Mouse (Mus musculus) intestine, postnatal 0 days (tissue): ENCODE data around the gene St8sia1. TPM values are rescaled to one million over a fixed set of nuclear protein-coding genes. Genes with fewer than 3 reads are reported as not detected.
A peak's percentile ranks its signal among the peaks of the same experiment; 100 is the strongest.
"Not testable (repeated sequence)": the region's sequence is repeated elsewhere in the genome, so short reads cannot be mapped to it uniquely, and the experiment has no call there.

Experiments
- ATAC-seq: fragments of 200-750 bp; cut with Nextera tagmentation; 2 replicates; pipeline ENCODE4 v1.8.0; 2017; ENCODE audit warnings: mild to moderate bottlenecking, moderate TSS enrichment, moderate library complexity
- H3K27ac ChIP-seq: fragments of 300-500 bp; sonication (generic); 2 replicates; pipeline ENCODE4 v1.5.1; 2014; ENCODE audit warnings: mild to moderate bottlenecking, low read depth, low read length, moderate library complexity
- H3K27me3 ChIP-seq: fragments of 300-500 bp; sonication (generic); replicated peaks from 2 replicates; pipeline ENCODE4 v1.6.1; 2014; ENCODE audit warnings: low read length, mixed read lengths; ENCODE audit not compliant: control insufficient read depth, insufficient read depth
- H3K36me3 ChIP-seq: fragments of 300-500 bp; sonication (generic); 2 replicates; pipeline ENCODE4 v1.6.1; 2014; ENCODE audit warnings: mild to moderate bottlenecking, moderate library complexity; ENCODE audit not compliant: control insufficient read depth, insufficient read depth
- H3K4me1 ChIP-seq: fragments of 300-500 bp; sonication (generic); replicated peaks from 2 replicates; pipeline ENCODE4 v1.6.1; 2014; ENCODE audit warnings: antibody characterized with exemption, low read length, mixed read lengths; ENCODE audit not compliant: control insufficient read depth, insufficient read depth
- H3K4me2 ChIP-seq: fragments of 300-500 bp; sonication (generic); replicated peaks from 2 replicates; pipeline ENCODE4 v1.6.1; 2014; ENCODE audit warnings: low read depth, mild to moderate bottlenecking, moderate library complexity
- H3K4me3 ChIP-seq: fragments of 300-500 bp; sonication (generic); 2 replicates; pipeline ENCODE4 v1.5.1; 2014; ENCODE audit warnings: low read depth, low read length
- H3K9ac ChIP-seq: fragments of 300-500 bp; sonication (generic); 2 replicates; pipeline ENCODE4 v1.6.1; 2014; ENCODE audit warnings: mild to moderate bottlenecking, low read depth, low read length
- H3K9me3 ChIP-seq: fragments of 300-500 bp; sonication (generic); 2 replicates; pipeline ENCODE4 v1.6.1; 2016; ENCODE audit warnings: mixed run types; ENCODE audit not compliant: control insufficient read depth
- CTCF ChIP-seq: sonication (generic); IDR thresholded peaks from 2 replicates; pipeline ENCODE4 v1.5.1; 2016; ENCODE audit warnings: low read depth, mild to moderate bottlenecking, control low read depth, antibody characterized with exemption, moderate library complexity
- WGBS: fragments of 180-500 bp; shearing (Covaris S2); extraction: QIAGEN DNeasy Blood & Tissue Kit; methylation state at CpG from one replicate; pipeline ENCODE4 v1.1.7; 2014; 5-methylcytosine and 5-hydroxymethylcytosine counted together
- polyA plus RNA-seq: library from polyadenylated mRNA; unstranded; fragments of >200 nt; fragmentation: Nextera tagmentation; extraction: Ambion mirVana; gene quantifications from 2 replicates; pipeline ENCODE4 v1.2.1, GENCODE M21; 2015

Gene St8sia1
- 0.17 and 0.34 TPM in 2 replicates for polyA plus RNA-seq

DNA sequence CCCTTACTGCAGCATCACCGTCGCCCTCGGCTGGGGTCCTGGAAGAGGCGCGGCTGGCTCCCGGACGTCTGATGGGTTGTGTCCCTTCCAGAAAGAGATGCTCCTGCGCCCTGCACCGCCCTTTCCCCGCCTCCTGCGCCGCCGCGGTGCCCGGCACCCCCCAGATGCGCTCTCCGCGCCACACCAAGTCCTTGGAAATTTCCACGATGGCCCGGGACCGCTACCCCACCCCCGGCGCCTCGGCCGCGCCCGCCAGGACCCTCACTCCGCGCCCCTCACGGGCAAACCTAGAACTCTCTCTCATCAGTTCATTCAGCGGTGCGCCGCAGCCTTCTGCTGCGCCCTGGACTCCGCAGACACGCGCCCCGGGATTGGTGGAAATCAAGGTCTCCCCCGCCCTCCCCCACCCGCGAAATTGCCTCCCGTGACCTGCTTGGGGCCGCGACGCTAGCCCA, at the start of gene St8sia1:
Gene St8sia1, minus strand, starts transcription at position 377 of the 455 bp plus-strand sequence.
- ATAC-seq: no peak; the same call in 1 of the 2 replicates
- Histone ChIP-seq H3K4me3 (peak within 1 kb of the TSS; percentile 44), H3K36me3 (no peaks in the 10 kb centered on the region), H3K9ac (no peak within 1 kb of the TSS), H3K27me3 (peaks cover 23% of the 10 kb centered on the region), H3K4me2 (peak within 1 kb of the TSS; percentile 71), H3K4me1 (no peaks in the 10 kb centered on the region), H3K27ac (no peak within 1 kb of the TSS), H3K9me3 (no peaks in the 10 kb centered on the region)
- TF ChIP-seq CTCF: no peak
- WGBS: under 1% methylated on average over 42 of the region's 45 CpGs

DNA sequence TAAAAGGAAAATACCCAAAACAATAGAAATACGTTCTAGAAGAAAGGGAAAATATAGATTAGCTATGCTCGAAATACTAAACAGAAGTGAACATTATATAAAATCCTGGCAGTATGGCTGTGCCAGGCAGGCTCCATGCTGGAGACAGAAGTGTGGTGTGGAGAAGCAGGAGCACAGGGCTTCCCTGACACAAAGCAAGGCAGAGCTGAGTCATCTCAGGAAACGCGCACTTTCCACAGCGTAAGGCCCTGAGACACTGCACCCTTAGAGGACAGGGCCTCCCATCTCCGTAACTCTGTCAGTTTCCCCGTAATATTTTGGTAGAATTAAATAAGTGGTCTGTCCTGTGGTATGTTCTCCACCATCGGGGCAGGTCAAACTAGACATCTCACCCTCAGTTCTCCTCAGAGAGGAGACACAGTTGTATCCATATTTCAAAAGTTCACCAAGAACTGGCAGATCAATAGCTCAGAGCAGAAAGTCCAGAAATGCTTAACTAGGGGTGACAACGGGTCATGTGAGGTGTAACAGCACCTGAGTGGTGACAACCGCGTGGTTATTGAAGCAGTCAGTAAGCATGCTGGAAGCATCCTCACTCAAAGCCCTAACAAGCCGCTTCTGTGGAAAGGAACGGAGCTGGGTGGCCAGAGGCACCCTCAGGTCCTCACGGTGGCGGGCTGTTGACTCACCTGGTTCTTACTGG, 48.4 kb upstream of the St8sia1 start:
- TF ChIP-seq CTCF: no peak
- peak; percentile 28; the same call in 1 of the 2 replicates for ATAC-seq
- Histone ChIP-seq H3K9ac (no peak overlapping the region), H3K4me2 (no peak overlapping the region), H3K4me3 (no peak overlapping the region), H3K9me3 (no peaks in the 10 kb centered on the region), H3K4me1 (no peaks in the 10 kb centered on the region), H3K27ac (no peak overlapping the region), H3K36me3 (peaks cover 34% of the 10 kb centered on the region), H3K27me3 (no peaks in the 10 kb centered on the region)
- WGBS: 90% methylated on average over 15 of the region's 15 CpGs

GRCm38 (mm10) chr6:143008865-143009264, 44.6 kb upstream of the St8sia1 start:
- H3K36me3 ChIP-seq: peaks cover 25% of the 10 kb centered on the region; the same call in 1 of the 2 replicates
- no peaks in the 10 kb centered on the region for H3K27me3 ChIP-seq
- no peak for ATAC-seq
- H3K27ac ChIP-seq: no peak overlapping the region
- 0 out of 2 replicates have a peak, but pooled peaks cover 4% of the 10 kb centered on the region for H3K9me3 ChIP-seq
- no peak for TF ChIP-seq CTCF
- H3K9ac ChIP-seq: no peak overlapping the region
- H3K4me3 ChIP-seq: no peak overlapping the region
- WGBS: 81% methylated on average over 5 of the region's 5 CpGs
- no peak overlapping the region for H3K4me2 ChIP-seq
- H3K4me1 ChIP-seq: no peaks in the 10 kb centered on the region

GRCm38 (mm10) chr6:143005209-143005608, 41.0 kb upstream of the St8sia1 start:
- not testable (repeated sequence) for ATAC-seq, H3K4me2 ChIP-seq, H3K4me1 ChIP-seq, H3K36me3 ChIP-seq, H3K9ac ChIP-seq, H3K27ac ChIP-seq, H3K9me3 ChIP-seq, H3K27me3 ChIP-seq, H3K4me3 ChIP-seq
- WGBS: 88% methylated on average over 9 of the region's 9 CpGs

- no peak for ATAC-seq
- H3K9me3 ChIP-seq: 0 out of 2 replicates have a peak, but pooled peaks cover 4% of the 10 kb centered on the region
- H3K27me3 ChIP-seq: no peaks in the 10 kb centered on the region
- H3K4me3 ChIP-seq: no peak overlapping the region
- H3K4me1 ChIP-seq: no peaks in the 10 kb centered on the region
- no peak overlapping the region for H3K9ac ChIP-seq
- H3K36me3 ChIP-seq: no peaks in the 10 kb centered on the region
- 77% methylated on average over 9 of the region's 9 CpGs for WGBS
- TF ChIP-seq CTCF: no peak
- H3K27ac ChIP-seq: no peak overlapping the region
- H3K4me2 ChIP-seq: no peak overlapping the region
Observed at GRCm38 (mm10) chr6:143004801-143005200, 40.5 kb upstream of the St8sia1 start.

DNA sequence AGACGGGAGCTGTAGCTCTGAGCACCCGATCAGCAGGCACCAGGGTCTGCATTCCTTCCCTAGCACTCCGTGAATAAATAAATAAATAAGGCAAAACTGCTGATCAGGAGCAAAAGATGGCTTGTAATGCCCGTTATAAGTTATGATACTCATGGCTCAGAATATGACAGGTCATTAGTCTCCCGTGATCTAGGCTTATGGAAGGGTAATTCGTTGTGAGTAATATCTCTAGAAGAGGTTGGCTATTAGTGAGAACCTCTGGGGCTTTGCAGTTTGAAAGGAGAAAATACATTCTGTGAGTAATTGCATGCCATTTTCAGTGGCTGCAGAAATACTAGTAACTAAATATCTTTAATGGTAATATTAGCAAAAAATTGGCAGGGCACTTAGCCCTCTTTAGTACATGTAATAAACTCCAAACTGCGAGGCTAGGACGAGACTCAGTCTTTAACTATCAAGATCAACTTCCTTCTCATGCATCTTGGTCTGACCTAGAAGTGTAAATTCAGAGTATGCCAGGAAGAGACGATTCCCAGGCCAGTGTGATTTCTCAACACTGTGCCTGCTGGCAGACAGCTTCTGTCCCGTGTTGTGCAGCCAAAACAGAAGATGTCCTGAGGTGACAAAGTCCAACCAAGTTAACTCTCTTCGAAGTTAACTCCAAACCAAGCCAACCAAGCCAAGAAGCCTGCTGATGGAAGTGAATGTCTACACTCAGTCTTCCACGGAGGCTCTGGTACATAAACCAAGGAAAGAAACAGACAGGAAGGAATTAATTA, 34.2 kb upstream of the St8sia1 start:
- 52% methylated on average over 12 of the region's 12 CpGs for WGBS
- Histone ChIP-seq H3K27ac (no peak overlapping the region), H3K9ac (no peak overlapping the region), H3K4me2 (no peak overlapping the region), H3K4me1 (no peaks in the 10 kb centered on the region), H3K4me3 (no peak overlapping the region), H3K9me3 (no peaks in the 10 kb centered on the region), H3K27me3 (no peaks in the 10 kb centered on the region), H3K36me3 (no peaks in the 10 kb centered on the region)
- no peak for TF ChIP-seq CTCF
- ATAC-seq: no peak
